Mouse (Mus musculus): ENCODE data around the gene Usp38. TPM values are rescaled to one million over a fixed set of nuclear protein-coding genes. Genes with fewer than 3 reads are reported as not detected.

Usp38 gene
- polyA plus RNA-seq, 1 experiment from 2014 or later = 13.6 TPM

- WGBS = 72% methylated on average over 8 of the region's 9 CpGs
- no peaks in the 10 kb centered on the region for H3K27me3 ChIP-seq (ENCODE audit: control insufficient read depth, insufficient read depth, low read length)
- ATAC-seq (replicated peaks; ENCODE audit: extremely low read depth, insufficient read depth, low FRiP score) = no peak
- H3K4me2 ChIP-seq (ENCODE audit: low read depth, low read length) = no peak overlapping the region
- H3K4me3 ChIP-seq (ENCODE audit: low read length) = no peak overlapping the region
- H3K9ac ChIP-seq (ENCODE audit: low read length) = no peak overlapping the region
- H3K9me3 ChIP-seq (replicated peaks; ENCODE audit: control insufficient read depth, low read length) = no peaks in the 10 kb centered on the region
- no peaks in the 10 kb centered on the region for H3K36me3 ChIP-seq (ENCODE audit: control insufficient read depth, insufficient read depth)
- H3K27ac ChIP-seq (ENCODE audit: low read length) = no peak overlapping the region
- no peaks in the 10 kb centered on the region for H3K4me1 ChIP-seq (ENCODE audit: control insufficient read depth, insufficient read depth, low read length)
These were observed 43.6 kb downstream of the Usp38 start for GRCm38 (mm10) chr8:80971150-80971549.

- Histone ChIP-seq H3K4me2 (ENCODE audit: low read depth, low read length) (no peak overlapping the region), H3K9me3 (replicated peaks; ENCODE audit: control insufficient read depth, low read length) (no peaks in the 10 kb centered on the region), H3K27me3 (ENCODE audit: control insufficient read depth, insufficient read depth, low read length) (no peaks in the 10 kb centered on the region), H3K4me3 (ENCODE audit: low read length) (no peak overlapping the region), H3K27ac (ENCODE audit: low read length) (no peak overlapping the region), H3K9ac (ENCODE audit: low read length) (no peak overlapping the region), H3K4me1 (ENCODE audit: control insufficient read depth, insufficient read depth, low read length) (no peaks in the 10 kb centered on the region), H3K36me3 (ENCODE audit: control insufficient read depth, insufficient read depth) (no peaks in the 10 kb centered on the region)
- 79% methylated on average over 11 of the region's 11 CpGs for WGBS
- no peak for ATAC-seq (replicated peaks; ENCODE audit: extremely low read depth, insufficient read depth, low FRiP score)
These were observed 44.6 kb downstream of the Usp38 start for GRCm38 (mm10) chr8:80970000-80970685.

GRCm38 (mm10) chr8:80969423-80969822 lies 45.3 kb downstream of the Usp38 start:
- no peak overlapping the region for H3K27ac ChIP-seq (ENCODE audit: low read length)
- H3K36me3 ChIP-seq (ENCODE audit: control insufficient read depth, insufficient read depth) = no peaks in the 10 kb centered on the region
- no peak overlapping the region for H3K4me2 ChIP-seq (ENCODE audit: low read depth, low read length)
- ATAC-seq (replicated peaks; ENCODE audit: extremely low read depth, insufficient read depth, low FRiP score) = no peak
- 78% methylated on average over 5 of the region's 5 CpGs for WGBS
- no peaks in the 10 kb centered on the region for H3K4me1 ChIP-seq (ENCODE audit: control insufficient read depth, insufficient read depth, low read length)
- no peak overlapping the region for H3K9ac ChIP-seq (ENCODE audit: low read length)
- no peak overlapping the region for H3K4me3 ChIP-seq (ENCODE audit: low read length)
- 0 out of 2 replicates have a peak, but pooled peaks cover 2% of the 10 kb centered on the region for H3K9me3 ChIP-seq (replicated peaks; ENCODE audit: control insufficient read depth, low read length)
- H3K27me3 ChIP-seq (ENCODE audit: control insufficient read depth, insufficient read depth, low read length) = no peaks in the 10 kb centered on the region

GRCm38 (mm10) chr8:80963095-80963494 lies 51.6 kb downstream of the Usp38 start:
- Histone ChIP-seq H3K4me2 (ENCODE audit: low read depth, low read length) (no peak overlapping the region), H3K4me3 (ENCODE audit: low read length) (no peak overlapping the region), H3K27ac (ENCODE audit: low read length) (no peak overlapping the region), H3K9me3 (replicated peaks; ENCODE audit: control insufficient read depth, low read length) (0 out of 2 replicates have a peak, but pooled peaks cover 2% of the 10 kb centered on the region), H3K9ac (ENCODE audit: low read length) (no peak overlapping the region), H3K4me1 (ENCODE audit: control insufficient read depth, insufficient read depth, low read length) (no peaks in the 10 kb centered on the region), H3K36me3 (ENCODE audit: control insufficient read depth, insufficient read depth) (no peaks in the 10 kb centered on the region), H3K27me3 (ENCODE audit: control insufficient read depth, insufficient read depth, low read length) (no peaks in the 10 kb centered on the region)
- no peak for ATAC-seq (replicated peaks; ENCODE audit: extremely low read depth, insufficient read depth, low FRiP score)
- 87% methylated on average over 3 of the region's 3 CpGs for WGBS

GRCm38 (mm10) chr8:80962592-80962983 lies 52.1 kb downstream of the Usp38 start:
- H3K9ac ChIP-seq (ENCODE audit: low read length) = no peak overlapping the region
- ATAC-seq (replicated peaks; ENCODE audit: extremely low read depth, insufficient read depth, low FRiP score) = no peak
- H3K27me3 ChIP-seq (ENCODE audit: control insufficient read depth, insufficient read depth, low read length) = no peaks in the 10 kb centered on the region
- H3K4me3 ChIP-seq (ENCODE audit: low read length) = no peak overlapping the region
- H3K4me2 ChIP-seq (ENCODE audit: low read depth, low read length) = no peak overlapping the region
- WGBS = 83% methylated on average over 5 of the region's 5 CpGs
- H3K27ac ChIP-seq (ENCODE audit: low read length) = no peak overlapping the region
- 0 out of 2 replicates have a peak, but pooled peaks cover 2% of the 10 kb centered on the region for H3K9me3 ChIP-seq (replicated peaks; ENCODE audit: control insufficient read depth, low read length)
- no peaks in the 10 kb centered on the region for H3K4me1 ChIP-seq (ENCODE audit: control insufficient read depth, insufficient read depth, low read length)
- H3K36me3 ChIP-seq (ENCODE audit: control insufficient read depth, insufficient read depth) = no peaks in the 10 kb centered on the region

GRCm38 (mm10) chr8:80961937-80962591 lies 52.7 kb downstream of the Usp38 start:
- 52% methylated on average over 7 of the region's 7 CpGs for WGBS
- peak; percentile 60; the same call in 1 of the 2 replicates for ATAC-seq (replicated peaks; ENCODE audit: extremely low read depth, insufficient read depth, low FRiP score)
- Histone ChIP-seq H3K27ac (ENCODE audit: low read length) (no peak overlapping the region), H3K27me3 (ENCODE audit: control insufficient read depth, insufficient read depth, low read length) (no peaks in the 10 kb centered on the region), H3K36me3 (ENCODE audit: control insufficient read depth, insufficient read depth) (no peaks in the 10 kb centered on the region), H3K9ac (ENCODE audit: low read length) (no peak overlapping the region), H3K4me2 (ENCODE audit: low read depth, low read length) (no peak overlapping the region), H3K4me3 (ENCODE audit: low read length) (no peak overlapping the region), H3K4me1 (ENCODE audit: control insufficient read depth, insufficient read depth, low read length) (no peaks in the 10 kb centered on the region), H3K9me3 (replicated peaks; ENCODE audit: control insufficient read depth, low read length) (0 out of 2 replicates have a peak, but pooled peaks cover 2% of the 10 kb centered on the region)

GRCm38 (mm10) chr8:80961070-80961609 lies 53.6 kb downstream of the Usp38 start:
- Histone ChIP-seq H3K4me1 (ENCODE audit: control insufficient read depth, insufficient read depth, low read length) (no peaks in the 10 kb centered on the region), H3K4me2 (ENCODE audit: low read depth, low read length) (no peak overlapping the region), H3K27me3 (ENCODE audit: control insufficient read depth, insufficient read depth, low read length) (no peaks in the 10 kb centered on the region), H3K36me3 (ENCODE audit: control insufficient read depth, insufficient read depth) (no peaks in the 10 kb centered on the region), H3K9ac (ENCODE audit: low read length) (no peak overlapping the region), H3K4me3 (ENCODE audit: low read length) (no peak overlapping the region), H3K9me3 (replicated peaks; ENCODE audit: control insufficient read depth, low read length) (0 out of 2 replicates have a peak, but pooled peaks cover 3% of the 10 kb centered on the region), H3K27ac (ENCODE audit: low read length) (peak overlapping the region; percentile 43; the same call in 1 of the 2 replicates)
- ATAC-seq (replicated peaks; ENCODE audit: extremely low read depth, insufficient read depth, low FRiP score) = no peak
- 68% methylated on average over 4 of the region's 4 CpGs for WGBS

- Histone ChIP-seq H3K4me1 (ENCODE audit: control insufficient read depth, insufficient read depth, low read length) (no peaks in the 10 kb centered on the region), H3K4me3 (ENCODE audit: low read length) (no peak overlapping the region), H3K9me3 (replicated peaks; ENCODE audit: control insufficient read depth, low read length) (peaks cover 9% of the 10 kb centered on the region), H3K9ac (ENCODE audit: low read length) (no peak overlapping the region), H3K27me3 (ENCODE audit: control insufficient read depth, insufficient read depth, low read length) (no peaks in the 10 kb centered on the region), H3K4me2 (ENCODE audit: low read depth, low read length) (no peak overlapping the region), H3K36me3 (ENCODE audit: control insufficient read depth, insufficient read depth) (no peaks in the 10 kb centered on the region), H3K27ac (ENCODE audit: low read length) (no peak overlapping the region)
- WGBS = 68% methylated on average over 9 of the region's 9 CpGs
- no peak for ATAC-seq (replicated peaks; ENCODE audit: extremely low read depth, insufficient read depth, low FRiP score)
These were observed 55.0 kb downstream of the Usp38 start for GRCm38 (mm10) chr8:80959588-80960268.

GRCm38 (mm10) chr8:80957776-80958175 lies 57.0 kb downstream of the Usp38 start:
- no peak for ATAC-seq (replicated peaks; ENCODE audit: extremely low read depth, insufficient read depth, low FRiP score)
- 63% methylated on average over 5 of the region's 5 CpGs for WGBS
- H3K27me3 ChIP-seq (ENCODE audit: control insufficient read depth, insufficient read depth, low read length) = no peaks in the 10 kb centered on the region
- H3K9ac ChIP-seq (ENCODE audit: low read length) = no peak overlapping the region
- H3K36me3 ChIP-seq (ENCODE audit: control insufficient read depth, insufficient read depth) = no peaks in the 10 kb centered on the region
- H3K4me3 ChIP-seq (ENCODE audit: low read length) = no peak overlapping the region
- H3K4me2 ChIP-seq (ENCODE audit: low read depth, low read length) = no peak overlapping the region
- peaks cover 7% of the 10 kb centered on the region for H3K9me3 ChIP-seq (replicated peaks; ENCODE audit: control insufficient read depth, low read length)
- H3K27ac ChIP-seq (ENCODE audit: low read length) = no peak overlapping the region
- no peaks in the 10 kb centered on the region for H3K4me1 ChIP-seq (ENCODE audit: control insufficient read depth, insufficient read depth, low read length)

Data from heart, embryonic 16.5 days (tissue).